Mouse (Mus musculus) cerebellum, adult 9-10 months (tissue): ENCODE measurements around the gene Ankfn1.

ENCODE experiments used
- DNase-seq: peaks from one replicate; pipeline ENCODE4 v3.0.0; 2022

Gene Ankfn1

DNA sequence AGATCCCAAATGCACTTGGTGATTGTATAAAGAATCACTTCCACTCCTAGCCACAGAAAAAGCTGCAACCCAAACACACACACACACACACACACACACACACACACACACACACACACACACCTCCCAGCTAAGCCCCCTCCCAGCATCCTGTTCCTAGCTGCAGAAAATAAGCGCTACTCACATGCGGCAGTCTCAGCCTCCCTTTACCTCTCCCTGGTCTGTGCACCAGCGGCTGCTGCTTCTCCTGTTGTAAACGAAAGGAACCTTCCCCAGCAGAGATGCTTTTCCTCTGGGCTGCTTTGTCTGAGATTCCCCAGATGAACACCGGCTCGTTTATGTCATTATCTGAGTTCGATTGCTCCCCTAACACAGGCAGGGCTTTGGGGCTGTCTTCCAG lies at the start of gene Ankfn1:
Gene Ankfn1, minus strand, starts transcription at position 223 of the 400 bp plus-strand sequence.
- DNase-seq = no peak

DNA sequence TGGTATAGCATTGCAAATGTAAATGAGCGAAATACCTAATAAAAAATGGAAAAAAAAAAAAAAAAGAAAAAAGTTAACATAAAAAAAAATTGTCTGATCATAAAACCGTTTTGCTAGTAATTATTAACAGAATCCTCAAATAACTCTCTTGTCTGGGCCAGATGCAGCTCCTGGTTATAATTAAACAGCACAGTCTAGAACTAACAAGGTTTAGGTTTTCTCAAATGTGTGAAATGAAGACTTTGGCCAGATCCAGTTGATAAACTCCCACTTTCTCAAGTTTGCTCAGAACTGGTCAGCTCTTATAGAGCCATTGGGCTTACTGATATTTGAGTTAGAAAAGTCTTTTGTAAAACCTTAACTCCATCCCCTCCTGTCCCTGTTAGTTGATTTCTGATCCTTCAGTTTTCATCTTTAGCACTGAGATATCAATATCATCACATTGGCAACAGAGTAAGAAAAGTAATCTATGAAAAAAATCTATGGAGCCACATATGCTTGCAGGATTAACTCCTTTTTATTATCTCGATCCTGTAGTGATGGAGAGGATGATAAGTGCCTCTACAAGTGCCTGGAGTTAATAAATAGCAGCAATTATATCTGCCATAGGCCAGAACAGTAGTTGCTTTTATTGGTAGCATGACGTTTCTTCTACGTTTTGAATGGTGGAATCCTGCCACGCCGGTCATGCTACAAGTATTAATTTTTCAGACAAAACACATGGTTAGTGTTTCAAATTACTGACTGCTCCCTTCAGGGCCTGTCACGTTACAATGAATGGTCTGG lies 46.4 kb upstream of the Ankfn1 start:
- no peak for DNase-seq

DNA sequence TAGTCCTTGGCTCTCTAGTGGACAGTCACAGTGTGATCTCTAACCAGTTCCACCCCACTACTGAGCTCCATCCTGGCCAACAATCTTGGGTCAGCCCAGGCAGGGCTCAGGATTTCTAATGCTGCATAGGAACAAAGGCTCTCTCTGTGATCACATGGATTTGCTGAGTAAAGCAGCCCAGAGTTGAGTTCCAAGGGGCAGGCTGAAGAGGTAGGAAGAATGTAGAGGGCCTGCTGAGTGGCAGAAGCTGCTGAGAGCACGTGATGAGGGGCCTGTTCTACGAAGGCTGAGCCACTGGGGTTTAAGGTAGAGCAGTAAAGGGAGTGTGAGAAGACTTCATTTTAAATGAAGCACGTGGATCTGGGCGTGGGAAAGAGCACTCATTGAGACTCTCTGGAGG lies 41.1 kb upstream of the Ankfn1 start:
- no peak for DNase-seq

DNA sequence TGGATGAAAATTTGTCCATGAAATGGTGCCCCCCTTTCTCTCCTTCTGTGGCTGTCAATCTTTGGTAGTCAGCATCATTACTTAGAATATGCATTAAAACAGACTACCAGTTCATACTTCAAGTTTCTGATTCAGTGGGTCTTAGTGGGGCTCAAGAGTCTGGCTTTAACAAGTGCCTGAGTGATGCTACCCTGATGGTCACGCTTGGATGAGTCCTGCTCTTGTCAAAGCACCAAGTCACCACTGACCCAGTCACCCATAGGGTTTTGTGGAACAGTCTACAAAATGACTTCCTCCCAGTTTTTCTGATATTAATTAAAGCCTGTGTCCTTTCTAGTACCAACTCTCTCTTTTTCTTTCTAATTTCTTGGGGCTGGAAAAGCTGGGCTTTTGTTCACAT lies 34.0 kb upstream of the Ankfn1 start:
- DNase-seq = no peak

GRCm38 (mm10) chr11:89807998-89808397 lies 30.5 kb upstream of the Ankfn1 start:
- no peak for DNase-seq

- no peak for DNase-seq
Observed at GRCm38 (mm10) chr11:89804822-89805221, 27.4 kb upstream of the Ankfn1 start.

- DNase-seq = no peak
Observed at GRCm38 (mm10) chr11:89803974-89804373, 26.5 kb upstream of the Ankfn1 start.

DNA sequence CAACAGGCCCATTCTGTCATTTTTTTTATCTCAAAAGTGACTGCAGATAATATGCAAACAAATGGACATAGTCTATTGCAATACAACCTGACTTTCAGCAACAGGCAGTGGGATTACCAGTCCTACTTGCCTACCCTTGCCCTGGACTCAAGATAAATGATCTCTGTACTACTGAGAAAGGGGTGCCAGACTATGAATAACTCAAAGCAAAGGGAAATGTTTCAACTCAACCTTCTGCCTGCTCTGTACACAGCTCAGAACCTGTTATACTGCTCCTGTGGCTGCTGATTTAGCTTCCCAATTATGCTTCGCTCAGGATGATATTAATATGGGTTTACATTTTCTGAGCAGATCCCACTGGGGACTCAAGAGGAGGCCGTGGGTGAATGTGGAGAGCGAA lies 15.3 kb upstream of the Ankfn1 start:
- DNase-seq = no peak

- no peak for DNase-seq
Observed at GRCm38 (mm10) chr11:89776070-89776469, 1.4 kb downstream of the Ankfn1 start.

DNA sequence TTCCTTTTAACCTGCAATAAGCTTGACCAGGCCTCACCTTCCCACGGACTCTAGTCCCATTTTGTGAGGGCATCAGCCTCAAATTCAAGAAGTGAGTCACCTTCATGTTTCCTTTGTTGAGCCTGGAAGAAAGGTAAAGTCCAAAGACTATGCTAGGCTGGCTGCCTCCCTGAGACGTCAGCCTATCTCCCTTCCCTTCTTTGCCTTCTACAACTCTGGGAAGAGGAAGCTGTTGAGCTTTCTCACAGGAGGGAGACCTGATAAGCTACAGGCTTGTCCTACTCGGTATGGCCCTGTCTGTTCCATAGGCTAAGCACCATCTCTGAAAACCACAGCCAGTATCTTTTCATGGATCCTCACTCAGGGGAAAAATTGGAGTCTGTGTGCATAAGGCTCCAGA lies 2.5 kb downstream of the Ankfn1 start:
- DNase-seq = no peak

DNA sequence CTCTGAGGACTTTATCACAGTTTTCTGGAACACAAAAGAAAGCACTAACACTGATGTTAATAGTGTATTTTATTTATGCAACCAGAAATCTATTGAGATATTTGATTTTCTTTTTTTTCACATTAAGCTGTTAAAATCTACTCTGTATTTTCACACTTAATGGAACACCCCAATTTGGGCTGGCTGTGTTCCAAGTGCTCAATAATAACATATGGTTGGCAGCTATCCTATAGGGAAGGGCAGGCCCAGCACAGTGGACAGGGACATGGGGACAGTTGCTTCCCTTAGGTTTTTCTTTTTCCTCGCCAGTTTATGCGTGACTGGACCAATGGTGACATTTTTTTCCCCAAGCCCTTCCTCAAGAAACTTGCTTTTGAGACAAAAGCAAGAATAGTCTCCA lies 4.5 kb downstream of the Ankfn1 start:
- DNase-seq = peak; percentile 26

DNA sequence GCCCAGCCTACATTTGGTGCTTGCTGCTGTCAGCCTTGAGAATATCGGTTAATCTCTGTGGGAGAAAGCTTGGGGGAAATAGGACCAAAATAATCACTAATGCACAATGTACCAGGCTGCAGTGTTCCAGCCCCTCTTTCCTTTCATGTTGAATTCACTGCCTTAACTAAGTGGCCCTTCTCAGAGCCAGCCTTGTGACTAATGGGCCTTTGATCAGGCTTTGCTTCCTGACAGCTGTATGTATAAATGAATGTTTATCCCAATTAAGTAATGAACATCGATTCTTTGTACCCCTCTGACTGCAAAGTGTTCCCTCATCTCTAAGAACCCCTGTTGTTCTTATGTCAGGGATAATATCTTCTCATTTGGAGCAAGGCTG lies 11.7 kb downstream of the Ankfn1 start:
- no peak for DNase-seq

DNA sequence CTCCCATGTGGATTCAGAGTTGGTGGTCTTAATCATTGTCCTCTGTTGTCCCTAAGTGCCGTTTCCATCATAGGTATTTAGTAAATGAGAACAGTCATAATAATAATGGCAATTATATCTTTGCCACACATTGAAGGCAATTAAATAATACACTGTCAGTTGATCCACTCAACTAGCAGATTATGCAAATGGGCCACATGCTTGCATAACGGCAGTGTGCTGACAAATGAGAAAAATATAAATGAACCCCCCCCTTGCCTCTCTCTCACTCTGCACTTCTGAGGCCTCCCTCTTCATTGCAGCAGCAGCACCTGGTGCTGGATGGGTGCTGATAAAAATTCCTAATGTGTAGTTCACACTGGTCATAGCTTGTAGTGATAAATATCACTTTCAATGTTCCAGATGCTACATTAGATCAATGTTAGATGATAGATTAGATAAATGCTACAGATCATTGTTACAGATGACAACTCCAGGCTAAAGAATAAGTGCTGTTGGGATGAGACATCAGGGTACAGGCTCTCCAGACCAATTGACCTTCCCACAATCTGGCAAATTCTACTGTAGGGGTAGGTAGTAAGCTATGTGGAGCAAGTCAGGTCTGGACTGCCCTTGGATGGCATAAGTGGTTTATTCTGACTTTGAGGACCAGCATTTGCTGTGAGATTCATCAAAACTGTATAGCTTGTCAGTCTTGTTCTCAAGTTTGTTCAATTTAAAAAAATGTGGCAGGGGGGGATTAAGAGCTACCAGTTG lies 12.3 kb downstream of the Ankfn1 start:
- DNase-seq = no peak

DNA sequence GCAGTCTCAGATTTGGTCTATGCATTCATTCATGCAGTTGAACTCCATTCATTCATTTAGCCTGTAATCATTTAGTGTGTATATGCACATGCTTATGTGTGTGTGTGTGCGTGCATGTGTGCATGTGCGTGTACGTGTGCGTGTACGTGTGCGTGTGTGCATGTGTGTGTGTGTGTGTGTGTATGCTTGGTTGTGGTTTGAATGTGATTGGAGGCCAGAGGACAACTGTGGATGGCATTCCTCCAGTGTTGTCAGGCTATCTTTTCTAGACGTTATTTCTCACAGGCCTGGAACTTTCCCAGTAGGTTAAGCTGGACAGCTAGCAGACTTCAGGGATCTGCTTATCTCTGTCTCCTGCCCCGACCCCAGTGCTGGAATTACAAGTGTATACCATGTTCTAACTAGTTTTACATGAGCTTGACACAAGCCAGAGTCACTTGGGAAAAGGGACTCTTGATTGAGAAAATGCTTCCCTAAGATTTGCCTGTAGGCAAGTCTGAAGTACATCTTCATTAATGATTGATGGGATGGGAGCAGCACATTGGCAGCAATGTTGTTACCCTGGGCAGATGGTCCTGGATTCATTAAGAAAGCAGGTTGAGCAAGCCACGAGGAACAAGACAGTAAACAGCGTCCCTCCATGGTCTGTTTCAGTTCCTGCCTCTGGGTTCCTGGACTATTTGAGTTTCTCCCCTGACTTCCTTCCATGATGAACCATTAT lies 43.3 kb downstream of the Ankfn1 start:
- no peak for DNase-seq

DNA sequence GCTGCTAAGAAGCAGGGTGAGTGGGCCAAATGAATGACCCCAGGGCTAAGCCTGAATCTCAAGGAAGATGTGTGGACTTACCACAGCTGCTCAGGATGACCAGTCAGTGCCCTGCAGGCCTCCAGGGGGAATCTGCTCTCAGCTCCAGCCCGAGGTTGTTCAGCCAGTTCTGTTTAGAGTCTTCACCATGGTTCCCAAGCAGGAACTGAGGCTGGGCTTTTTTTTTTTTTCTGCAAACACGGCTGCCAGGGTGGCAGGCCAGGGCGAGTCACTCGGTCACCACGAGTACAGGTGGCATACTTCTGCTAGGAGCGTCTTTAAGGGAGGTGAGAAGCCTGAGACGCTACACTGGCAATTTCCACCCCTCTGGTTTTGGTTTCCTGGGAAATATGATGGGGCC lies 43.9 kb downstream of the Ankfn1 start:
- no peak for DNase-seq

- DNase-seq = peak; percentile 50
Observed at GRCm38 (mm10) chr11:89720847-89721246, 56.6 kb downstream of the Ankfn1 start.

DNA sequence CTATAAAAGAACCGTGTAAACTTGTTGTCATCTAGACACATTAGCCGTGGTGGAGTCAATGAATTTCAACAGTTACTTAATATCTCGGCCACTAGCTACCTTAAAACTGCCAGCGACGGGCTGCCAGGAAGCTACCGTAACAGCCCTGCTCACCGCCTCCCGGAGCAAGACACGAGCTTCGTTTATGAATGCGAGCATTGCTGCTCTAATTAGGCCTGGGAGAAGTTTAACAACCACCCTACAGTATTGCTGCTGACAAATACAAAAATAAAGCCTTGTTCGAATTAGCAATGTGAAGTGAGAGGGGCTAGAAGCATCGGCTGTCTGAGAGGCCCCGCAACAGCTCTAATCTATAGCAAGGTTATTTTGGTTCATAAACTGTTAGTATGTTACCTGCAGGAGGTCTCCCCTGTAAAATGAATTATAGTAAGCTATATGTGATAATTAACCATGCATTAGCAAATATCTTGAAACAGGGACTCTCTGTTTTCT lies 58.9 kb downstream of the Ankfn1 start:
- DNase-seq = no peak

- no peak for DNase-seq
Observed at GRCm38 (mm10) chr11:89716351-89716750, 61.1 kb downstream of the Ankfn1 start.

DNA sequence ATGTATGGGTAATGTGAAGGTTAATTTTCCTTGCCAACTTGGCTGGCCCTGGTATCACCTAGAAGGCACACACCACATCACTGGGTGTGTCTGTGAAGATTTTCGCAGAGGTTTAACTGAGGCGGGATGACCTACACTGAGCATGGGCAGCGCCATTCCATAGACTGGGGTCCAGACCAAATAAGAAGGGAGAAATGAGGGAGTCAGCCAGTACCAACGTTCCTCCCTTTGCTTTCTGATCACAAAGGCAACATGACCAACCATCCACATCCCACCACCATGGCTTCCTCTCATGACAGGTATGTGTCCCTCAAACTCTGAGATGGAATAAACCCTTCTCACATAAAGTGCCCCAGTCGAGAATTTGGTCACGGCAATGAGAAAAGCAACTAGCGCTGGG lies 68.9 kb downstream of the Ankfn1 start:
- no peak for DNase-seq

- DNase-seq = no peak
Observed at GRCm38 (mm10) chr11:89696431-89697403, 80.7 kb downstream of the Ankfn1 start.

DNA sequence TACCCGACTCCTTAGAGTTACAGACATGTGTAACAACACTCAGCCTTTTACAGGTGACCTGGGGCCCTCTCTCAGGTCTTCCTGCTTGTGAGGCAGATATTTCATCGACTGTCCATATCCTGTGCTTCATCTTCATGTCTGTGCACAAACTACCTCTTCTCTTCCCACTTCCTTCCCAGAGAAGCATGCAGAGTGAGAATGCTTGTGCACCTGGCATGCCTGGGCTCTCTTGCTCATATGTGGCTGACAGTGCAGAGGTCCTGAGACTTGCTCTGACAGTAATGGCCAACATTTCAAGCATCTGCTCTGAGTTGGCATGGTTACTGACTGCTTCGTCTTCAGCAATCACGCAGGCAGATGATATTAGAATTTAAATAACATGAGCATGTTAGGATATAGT lies 83.8 kb downstream of the Ankfn1 start:
- no peak for DNase-seq

GRCm38 (mm10) chr11:89676922-89677321 lies 100.5 kb downstream of the Ankfn1 start:
- no peak for DNase-seq
